Mouse (Mus musculus) testis, adult 2 months (tissue): ENCODE data around the gene Bcar3. TPM values are rescaled to one million over a fixed set of nuclear protein-coding genes. Genes with fewer than 3 reads are reported as not detected.

Experiments used
- H3K27ac ChIP-seq: fragments of 200-500 bp; 2 replicates; pipeline ENCODE4 v1.5.1; 2012; ENCODE audit warnings: low read depth, low read length; ENCODE audit not compliant: control insufficient read depth, insufficient read depth
- H3K27me3 ChIP-seq: fragments of 200-500 bp; 2 replicates; pipeline ENCODE4 v1.6.1; 2012; ENCODE audit warnings: mild to moderate bottlenecking, low read length, moderate library complexity; ENCODE audit not compliant: control insufficient read depth, insufficient read depth
- H3K36me3 ChIP-seq: fragments of 200-500 bp; 2 replicates; pipeline ENCODE4 v1.6.1; 2012; ENCODE audit warnings: mild to moderate bottlenecking, low read length; ENCODE audit not compliant: control insufficient read depth, insufficient read depth
- H3K4me1 ChIP-seq: fragments of 200-500 bp; 2 replicates; pipeline ENCODE4 v1.6.1; 2012; ENCODE audit warnings: low read length; ENCODE audit not compliant: control insufficient read depth, insufficient read depth
- H3K4me3 ChIP-seq: fragments of 200-500 bp; 2 replicates; pipeline ENCODE4 v1.5.1; 2012; ENCODE audit warnings: low read depth, mild to moderate bottlenecking, low read length, moderate library complexity, mixed read lengths; ENCODE audit not compliant: control insufficient read depth
- CTCF ChIP-seq: fragments of 200-500 bp; IDR thresholded peaks from 2 replicates; pipeline ENCODE4 v1.5.1; 2012; ENCODE audit warnings: low read depth, mild to moderate bottlenecking, inconsistent platforms, low read length, moderate library complexity; ENCODE audit not compliant: control insufficient read depth, insufficient read depth, insufficient replicate concordance
- POLR2A ChIP-seq: fragments of 200-500 bp; IDR thresholded peaks from 2 replicates; pipeline ENCODE4 v1.6.1; 2012; ENCODE audit warnings: low read depth, mild to moderate bottlenecking, inconsistent platforms, low read length, moderate library complexity; ENCODE audit not compliant: control insufficient read depth
- polyA plus RNA-seq: library from polyadenylated mRNA; depleted of rRNA; stranded (reverse); fragments of >200 nt; gene quantifications from 2 replicates; pipeline ENCODE4 v1.2.3, GENCODE M21; 2012

Bcar3 gene
- polyA plus RNA-seq, 1 experiment: 12.5 TPM

GRCm38 (mm10) chr3:122483783-122484130 lies 189.8 kb downstream of the Bcar3 start:
- H3K27me3 ChIP-seq: no peaks in the 10 kb centered on the region
- no peaks in the 10 kb centered on the region for H3K36me3 ChIP-seq
- H3K27ac ChIP-seq: no peak overlapping the region
- H3K4me3 ChIP-seq: no peak overlapping the region
- peaks cover 4% of the 10 kb centered on the region for H3K4me1 ChIP-seq
- TF ChIP-seq POLR2A: no peak
- TF ChIP-seq CTCF: no peak

GRCm38 (mm10) chr3:122484301-122484700 lies 190.4 kb downstream of the Bcar3 start:
- H3K36me3 ChIP-seq: no peaks in the 10 kb centered on the region
- H3K27me3 ChIP-seq: no peaks in the 10 kb centered on the region
- no peak overlapping the region for H3K27ac ChIP-seq
- TF ChIP-seq CTCF: no peak
- TF ChIP-seq POLR2A: no peak
- no peak overlapping the region for H3K4me3 ChIP-seq
- H3K4me1 ChIP-seq: peaks cover 6% of the 10 kb centered on the region

DNA sequence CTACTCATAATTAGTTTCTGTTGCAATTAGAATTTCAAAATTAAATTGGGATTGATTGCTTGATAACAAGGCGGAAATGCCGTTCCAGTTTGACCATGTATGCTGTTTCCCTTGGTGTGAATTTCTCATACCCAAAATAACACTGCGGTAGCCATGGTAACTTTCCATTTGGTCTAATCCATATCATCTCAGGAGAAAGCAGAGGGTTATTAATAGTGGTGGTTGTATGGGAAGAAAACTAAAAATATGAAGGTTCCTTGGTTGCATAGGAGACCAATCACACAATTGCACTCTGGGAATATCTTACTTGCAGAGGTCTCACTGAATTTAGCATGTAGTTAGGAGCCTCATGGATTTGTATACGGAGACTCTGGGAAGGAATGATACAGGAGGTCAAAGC lies 191.8 kb downstream of the Bcar3 start:
- no peaks in the 10 kb centered on the region for H3K27me3 ChIP-seq
- no peak overlapping the region for H3K4me3 ChIP-seq
- H3K4me1 ChIP-seq: peaks cover 4% of the 10 kb centered on the region; the same call in 1 of the 2 replicates
- TF ChIP-seq CTCF: no peak
- TF ChIP-seq POLR2A: no peak
- no peaks in the 10 kb centered on the region for H3K36me3 ChIP-seq
- H3K27ac ChIP-seq: no peak overlapping the region

DNA sequence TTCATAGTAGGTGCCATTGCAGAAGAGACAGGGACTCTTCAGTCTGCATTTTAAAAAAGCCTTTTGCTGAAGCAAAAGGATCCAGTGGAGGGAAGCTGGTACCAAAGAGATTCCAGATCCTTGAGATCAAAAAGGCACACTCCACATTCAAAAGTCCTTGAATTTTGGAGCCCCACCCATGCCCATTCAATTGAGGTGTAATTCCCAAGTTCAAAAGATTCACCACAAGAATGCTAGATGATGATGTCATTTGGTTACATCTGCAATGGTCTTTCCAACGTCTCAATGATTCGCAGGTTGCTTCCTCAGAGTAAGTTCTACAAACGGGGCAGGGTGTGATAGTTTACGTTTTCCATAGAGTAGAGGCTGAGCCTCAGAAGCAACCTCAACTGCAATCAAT lies 192.3 kb downstream of the Bcar3 start:
- Histone ChIP-seq H3K36me3 (no peaks in the 10 kb centered on the region), H3K27me3 (no peaks in the 10 kb centered on the region), H3K27ac (no peak overlapping the region), H3K4me3 (no peak overlapping the region), H3K4me1 (peaks cover 4% of the 10 kb centered on the region; the same call in 1 of the 2 replicates)
- TF ChIP-seq POLR2A: no peak
- TF ChIP-seq CTCF: no peak

- H3K4me3 ChIP-seq: no peak overlapping the region
- H3K27ac ChIP-seq: no peak overlapping the region
- TF ChIP-seq POLR2A (no peak), CTCF (no peak)
- H3K27me3 ChIP-seq: no peaks in the 10 kb centered on the region
- H3K36me3 ChIP-seq: no peaks in the 10 kb centered on the region
- peaks cover 4% of the 10 kb centered on the region; the same call in 1 of the 2 replicates for H3K4me1 ChIP-seq
Observed at GRCm38 (mm10) chr3:122488051-122488754, 194.3 kb downstream of the Bcar3 start.

DNA sequence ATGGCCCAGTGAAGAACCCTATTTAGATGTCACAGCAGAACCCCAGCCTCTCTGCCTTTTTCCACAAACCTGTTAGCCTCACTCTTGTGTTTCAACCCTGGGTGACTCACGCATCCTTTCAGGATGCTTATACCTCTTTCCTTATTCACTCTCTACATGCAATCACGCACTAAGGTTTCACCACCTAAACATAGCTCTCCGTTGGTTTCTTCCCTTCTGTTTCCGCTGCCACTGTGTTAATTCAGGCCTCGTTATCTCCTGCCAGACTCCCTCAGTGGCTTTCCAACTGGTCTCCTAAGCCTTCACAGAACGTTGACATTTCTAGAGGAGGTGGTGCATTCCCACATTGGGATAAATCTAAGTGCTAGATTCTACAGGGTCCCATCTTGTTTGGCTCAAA lies 196.6 kb downstream of the Bcar3 start:
- no peak for TF ChIP-seq POLR2A
- TF ChIP-seq CTCF: no peak
- Histone ChIP-seq H3K27ac (no peak overlapping the region), H3K36me3 (no peaks in the 10 kb centered on the region), H3K4me1 (peaks cover 4% of the 10 kb centered on the region; the same call in 1 of the 2 replicates), H3K4me3 (no peak overlapping the region), H3K27me3 (no peaks in the 10 kb centered on the region)

- no peaks in the 10 kb centered on the region for H3K27me3 ChIP-seq
- TF ChIP-seq POLR2A: no peak
- no peak for TF ChIP-seq CTCF
- peaks cover 4% of the 10 kb centered on the region; the same call in 1 of the 2 replicates for H3K4me1 ChIP-seq
- H3K36me3 ChIP-seq: no peaks in the 10 kb centered on the region
- no peak overlapping the region for H3K27ac ChIP-seq
- no peak overlapping the region for H3K4me3 ChIP-seq
Observed at GRCm38 (mm10) chr3:122492006-122492405, 198.1 kb downstream of the Bcar3 start.
